In the genomic region with DNA sequence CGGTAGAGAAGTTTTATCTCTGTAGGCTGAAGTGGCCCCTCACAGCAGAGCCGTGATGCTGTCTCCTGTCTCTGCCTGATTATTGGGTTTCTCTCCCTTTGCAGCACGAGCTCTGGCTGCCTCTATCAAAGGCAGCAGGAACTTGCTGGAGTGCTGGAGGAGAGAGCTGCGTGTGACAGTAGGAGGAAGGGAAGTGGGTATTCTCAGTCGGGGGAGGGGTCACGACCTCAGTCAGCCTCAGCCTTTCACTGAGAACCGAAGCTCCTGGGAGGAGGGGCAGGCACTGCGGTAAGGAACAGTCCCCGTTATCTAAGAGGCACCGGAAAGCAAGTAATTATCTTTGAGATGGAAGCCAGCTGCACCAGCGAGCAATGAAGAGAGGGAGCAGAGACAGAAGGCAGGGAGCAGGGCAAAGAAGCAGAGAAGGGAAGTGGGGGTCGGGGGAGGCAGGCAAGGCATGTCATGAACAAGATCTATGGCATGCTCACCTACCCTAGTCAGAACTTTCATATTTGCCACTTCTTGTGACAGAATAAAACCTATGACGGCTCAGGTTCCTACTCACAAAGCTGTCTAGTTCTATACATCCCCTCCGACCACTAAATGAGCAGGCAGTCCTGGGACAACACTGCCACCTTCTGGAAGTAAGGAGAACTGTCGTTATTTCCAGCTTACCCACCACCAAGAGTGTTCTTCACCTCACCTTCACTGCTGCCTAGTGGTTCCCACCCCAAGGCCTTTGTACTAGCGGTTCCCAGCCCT, we compare ENCODE assay signal across 8 mouse cellular contexts.
DNase-seq lines count a peak whose midpoint lies in the region; ATAC-seq and TF ChIP-seq lines count a peak whose summit lies in the region.

No protein-coding gene starts in this region.

- intact Hi-C loops in left cerebral cortex, adult 2 months (cut with DNase I) = loop anchor here (5.0 kb wide), 1 partner anchor 170 kb away; no protein-coding TSS in a partner anchor

- peak overlapping the region; percentile 35 for H3K4me3 ChIP-seq in left cerebral cortex, adult 2 months
- H3K4me3 ChIP-seq in brown adipose tissue, adult 24 weeks (ENCODE audit: insufficient read depth, low read depth, low read length) = peak overlapping the region; percentile 19
- peak overlapping the region; percentile 21 for H3K4me3 ChIP-seq in forebrain, embryonic 14.5 days (ENCODE audit: low read depth, low read length)
- peak overlapping the region; percentile 53 for H3K4me3 ChIP-seq in liver, embryonic 13.5 days (replicated peaks)
- no peak overlapping the region; the same call in 1 of the 2 replicates for H3K4me3 ChIP-seq in neural tube, embryonic 11.5 days (ENCODE audit: low read depth, low read length)

- no peaks in the 10 kb centered on the region for H3K4me1 ChIP-seq in brown adipose tissue, adult 24 weeks (ENCODE audit: control insufficient read depth, insufficient read depth, insufficient read length, low read length)
- peaks cover 9% of the 10 kb centered on the region; the same call in 1 of the 2 replicates for H3K4me1 ChIP-seq in forebrain, embryonic 14.5 days (ENCODE audit: control insufficient read depth, insufficient read depth, low read length)
- peaks cover 51% of the 10 kb centered on the region for H3K4me1 ChIP-seq in liver, embryonic 13.5 days (replicated peaks)
- H3K4me1 ChIP-seq in neural tube, embryonic 11.5 days (ENCODE audit: control insufficient read depth, insufficient read depth, low read length) = peaks cover 4% of the 10 kb centered on the region

- peak overlapping the region; percentile 59 for H3K4me2 ChIP-seq in forebrain, embryonic 14.5 days (ENCODE audit: low read length)
- H3K4me2 ChIP-seq in liver, embryonic 13.5 days = peak overlapping the region; percentile 74
- peak overlapping the region; percentile 32 for H3K4me2 ChIP-seq in neural tube, embryonic 11.5 days (ENCODE audit: low read depth)

- peak; percentile 94 for TF ChIP-seq CTCF in left cerebral cortex, adult 2 months (IDR thresholded peaks at IDR 0.05)

- H3K9me3 ChIP-seq in forebrain, embryonic 14.5 days (replicated peaks; ENCODE audit: control insufficient read depth, low read length) = no peaks in the 10 kb centered on the region
- H3K9me3 ChIP-seq in liver, embryonic 13.5 days (replicated peaks) = no peaks in the 10 kb centered on the region
- no peaks in the 10 kb centered on the region for H3K9me3 ChIP-seq in neural tube, embryonic 11.5 days (ENCODE audit: control insufficient read depth, low read length)

- no peaks in the 10 kb centered on the region for H3K27me3 ChIP-seq in forebrain, embryonic 14.5 days (replicated peaks; ENCODE audit: control insufficient read depth, insufficient read depth, low read length)
- no peaks in the 10 kb centered on the region for H3K27me3 ChIP-seq in liver, embryonic 13.5 days
- no peaks in the 10 kb centered on the region for H3K27me3 ChIP-seq in neural tube, embryonic 11.5 days (ENCODE audit: control insufficient read depth, insufficient read depth, low read length)

- ATAC-seq in forebrain, embryonic 14.5 days = peak; percentile 79
- peak; percentile 89 for ATAC-seq in inflammation-experienced regulatory T-cells, adult 6 months
- peak; percentile 90 for ATAC-seq in liver, embryonic 13.5 days (ENCODE audit: low read depth)
- ATAC-seq in neural tube, embryonic 11.5 days (ENCODE audit: insufficient read depth, low FRiP score, low TSS enrichment) = peak; percentile 71

- WGBS in forebrain, embryonic 14.5 days = 7% methylated on average over 16 of the region's 16 CpGs
- whole genome bisulfite sequencing in liver, embryonic 13.5 days (ENCODE audit: insufficient replicate concordance) = under 1% methylated on average over 16 of the region's 16 CpGs
- 7% methylated on average over 16 of the region's 16 CpGs for WGBS in neural tube, embryonic 11.5 days

- 0 out of 2 replicates have a peak overlapping the region, but pooled peaks have one; percentile 46 for H3K9ac ChIP-seq in forebrain, embryonic 14.5 days (ENCODE audit: low read length)
- peak overlapping the region; percentile 68 for H3K9ac ChIP-seq in liver, embryonic 13.5 days
- peak overlapping the region; percentile 0; the same call in 1 of the 2 replicates for H3K9ac ChIP-seq in neural tube, embryonic 11.5 days (ENCODE audit: low read length)

- H3K27ac ChIP-seq in left cerebral cortex, adult 2 months = peak overlapping the region; percentile 37; the same call in 1 of the 2 replicates
- no peak overlapping the region for H3K27ac ChIP-seq in brown adipose tissue, adult 24 weeks (replicated peaks; ENCODE audit: low read depth, low read length)
- H3K27ac ChIP-seq in forebrain, embryonic 14.5 days (ENCODE audit: low read depth, low read length) = peak overlapping the region; percentile 63; the same call in 1 of the 2 replicates
- H3K27ac ChIP-seq in liver, embryonic 13.5 days = peak overlapping the region; percentile 93
- H3K27ac ChIP-seq in neural tube, embryonic 11.5 days (ENCODE audit: low read depth, low read length) = 0 out of 2 replicates have a peak overlapping the region, but pooled peaks have one; percentile 5

- no peaks in the 10 kb centered on the region for H3K36me3 ChIP-seq in forebrain, embryonic 14.5 days (ENCODE audit: control insufficient read depth, insufficient read depth, low read length)
- no peaks in the 10 kb centered on the region for H3K36me3 ChIP-seq in liver, embryonic 13.5 days
- H3K36me3 ChIP-seq in neural tube, embryonic 11.5 days (ENCODE audit: control insufficient read depth, insufficient read depth, low read length) = no peaks in the 10 kb centered on the region

- DNase-seq in left cerebral cortex, adult 2 months (ENCODE audit: extremely low spot score in 1 of 2, low spot score in 2 of 2) = peak in 1 of 2 experiments; percentile 62
- DNase-seq in left cerebral cortex, adult 8-10 months (ENCODE audit: low spot score in 2 of 2) = no peak
- DNase-seq in forebrain, embryonic 14.5 days (ENCODE audit: low spot score) = peak; percentile 82
- peak; percentile 79 for DNase-seq in liver, embryonic 13.5 days
- peak; percentile 70 for DNase-seq in neural tube, embryonic 11.5 days (ENCODE audit: low spot score)
- DNase-seq in yolk sac, embryonic 10.5 days (ENCODE audit: low spot score) = peak; percentile 72

Comparison
In these comparisons a context has a peak if more than half of its experiments do, and no peak if none do; other contexts are left out.
1. DNase-seq: peak in forebrain, embryonic 14.5 days (single experiment), liver, embryonic 13.5 days (single experiment), neural tube, embryonic 11.5 days (single experiment) and yolk sac, embryonic 10.5 days (single experiment); none in left cerebral cortex, adult 8-10 months (0 of 2).
2. H3K9ac ChIP-seq: peak in every context shown above with its lines; median percentile 68 in liver, embryonic 13.5 days; 46 in forebrain, embryonic 14.5 days; 0 in neural tube, embryonic 11.5 days.
3. Peak in every context shown above with its lines, with median percentiles within 50 percentile points of each other: ATAC-seq and H3K4me2 ChIP-seq.